Mouse (Mus musculus): ENCODE data around the gene Phykpl. TPM values are rescaled to one million over a fixed set of nuclear protein-coding genes. Genes with fewer than 3 reads are reported as not detected.
A peak's percentile ranks its signal among the peaks of the same experiment; 100 is the strongest.

Phykpl gene
- polyA plus RNA-seq, 1 experiment from 2014 or later = 16.9 TPM

- Histone ChIP-seq H3K27ac (0 out of 2 replicates have a peak overlapping the region, but pooled peaks have one; percentile 8), H3K9me3 (no peaks in the 10 kb centered on the region), H3K4me1 (replicated peaks) (peaks cover 9% of the 10 kb centered on the region), H3K4me3 (replicated peaks) (0 out of 2 replicates have a peak overlapping the region, but pooled peaks have one; percentile 12), H3K4me2 (peak overlapping the region; percentile 27; the same call in 1 of the 2 replicates), H3K9ac (replicated peaks) (no peak overlapping the region), H3K27me3 (no peaks in the 10 kb centered on the region), H3K36me3 (no peaks in the 10 kb centered on the region; the same call in 1 of the 2 replicates)
- 66% methylated on average over 9 of the region's 10 CpGs for WGBS
- ATAC-seq (ENCODE audit: insufficient number of reproducible peaks, insufficient read depth, low FRiP score, low TSS enrichment, low read depth) = no peak
These were observed 30.0 kb upstream of the Phykpl start for GRCm38 (mm10) chr11:51554590-51554989.

GRCm38 (mm10) chr11:51555066-51555465, 29.5 kb upstream of the Phykpl start:
- Histone ChIP-seq H3K36me3 (no peaks in the 10 kb centered on the region; the same call in 1 of the 2 replicates), H3K4me1 (replicated peaks) (peaks cover 9% of the 10 kb centered on the region), H3K27me3 (no peaks in the 10 kb centered on the region), H3K27ac (no peak overlapping the region), H3K4me3 (replicated peaks) (0 out of 2 replicates have a peak overlapping the region, but pooled peaks have one; percentile 12), H3K4me2 (0 out of 2 replicates have a peak overlapping the region, but pooled peaks have one; percentile 27), H3K9ac (replicated peaks) (no peak overlapping the region), H3K9me3 (no peaks in the 10 kb centered on the region)
- ATAC-seq (ENCODE audit: insufficient number of reproducible peaks, insufficient read depth, low FRiP score, low TSS enrichment, low read depth) = no peak
- 49% methylated on average over 2 of the region's 2 CpGs for WGBS

- no peak overlapping the region for H3K27ac ChIP-seq
- no peak overlapping the region for H3K9ac ChIP-seq (replicated peaks)
- no peaks in the 10 kb centered on the region for H3K27me3 ChIP-seq
- H3K36me3 ChIP-seq = peaks cover 5% of the 10 kb centered on the region
- H3K4me3 ChIP-seq (replicated peaks) = no peak overlapping the region
- no peaks in the 10 kb centered on the region for H3K4me1 ChIP-seq (replicated peaks)
- no peak overlapping the region for H3K4me2 ChIP-seq
- 87% methylated on average over 1 of the region's 1 CpGs for WGBS
- no peak for ATAC-seq (ENCODE audit: insufficient number of reproducible peaks, insufficient read depth, low FRiP score, low TSS enrichment, low read depth)
- no peaks in the 10 kb centered on the region for H3K9me3 ChIP-seq
These were observed 21.3 kb upstream of the Phykpl start for GRCm38 (mm10) chr11:51563276-51563675.

DNA sequence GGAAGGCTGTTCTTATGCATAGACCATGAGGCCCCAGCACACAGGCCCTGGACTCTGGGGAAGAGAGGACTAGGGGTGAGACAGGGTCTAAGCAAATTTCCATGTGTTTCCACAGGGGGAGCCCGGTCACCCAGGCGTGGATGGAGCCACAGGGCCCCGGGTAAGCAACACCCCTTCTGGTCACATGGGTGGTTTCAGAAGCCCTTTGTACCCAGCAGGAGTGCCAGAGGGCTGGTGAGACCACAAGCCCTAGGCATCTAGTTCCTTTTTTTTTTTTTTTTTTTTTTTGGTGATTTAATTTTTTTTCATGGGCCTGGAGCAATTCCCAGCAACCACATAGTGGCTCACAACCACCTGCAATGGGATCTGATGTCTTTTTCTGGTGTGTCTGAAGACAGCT, 19.5 kb upstream of the Phykpl start:
- peaks cover 5% of the 10 kb centered on the region for H3K36me3 ChIP-seq
- no peaks in the 10 kb centered on the region for H3K9me3 ChIP-seq
- H3K27ac ChIP-seq = no peak overlapping the region
- H3K27me3 ChIP-seq = no peaks in the 10 kb centered on the region
- H3K4me2 ChIP-seq = no peak overlapping the region
- no peak for ATAC-seq (ENCODE audit: insufficient number of reproducible peaks, insufficient read depth, low FRiP score, low TSS enrichment, low read depth)
- WGBS = 35% methylated on average over 3 of the region's 3 CpGs
- no peaks in the 10 kb centered on the region for H3K4me1 ChIP-seq (replicated peaks)
- no peak overlapping the region for H3K9ac ChIP-seq (replicated peaks)
- no peak overlapping the region for H3K4me3 ChIP-seq (replicated peaks)

GRCm38 (mm10) chr11:51565951-51566350, 18.6 kb upstream of the Phykpl start:
- WGBS = 84% methylated on average over 6 of the region's 6 CpGs
- H3K4me3 ChIP-seq (replicated peaks) = no peak overlapping the region
- no peaks in the 10 kb centered on the region for H3K9me3 ChIP-seq
- no peak overlapping the region for H3K4me2 ChIP-seq
- H3K27me3 ChIP-seq = no peaks in the 10 kb centered on the region
- no peaks in the 10 kb centered on the region for H3K4me1 ChIP-seq (replicated peaks)
- no peak overlapping the region for H3K9ac ChIP-seq (replicated peaks)
- ATAC-seq (ENCODE audit: insufficient number of reproducible peaks, insufficient read depth, low FRiP score, low TSS enrichment, low read depth) = no peak
- H3K36me3 ChIP-seq = peaks cover 5% of the 10 kb centered on the region
- H3K27ac ChIP-seq = no peak overlapping the region

- peaks cover 7% of the 10 kb centered on the region for H3K36me3 ChIP-seq
- peaks cover 5% of the 10 kb centered on the region; the same call in 1 of the 2 replicates for H3K4me1 ChIP-seq (replicated peaks)
- H3K27ac ChIP-seq = no peak overlapping the region
- H3K4me2 ChIP-seq = no peak overlapping the region
- ATAC-seq (ENCODE audit: insufficient number of reproducible peaks, insufficient read depth, low FRiP score, low TSS enrichment, low read depth) = no peak
- no peak overlapping the region for H3K9ac ChIP-seq (replicated peaks)
- H3K9me3 ChIP-seq = no peaks in the 10 kb centered on the region
- no peaks in the 10 kb centered on the region for H3K27me3 ChIP-seq
- WGBS = 91% methylated on average over 4 of the region's 4 CpGs
- no peak overlapping the region for H3K4me3 ChIP-seq (replicated peaks)
These were observed 15.8 kb upstream of the Phykpl start for GRCm38 (mm10) chr11:51568801-51569200.

DNA sequence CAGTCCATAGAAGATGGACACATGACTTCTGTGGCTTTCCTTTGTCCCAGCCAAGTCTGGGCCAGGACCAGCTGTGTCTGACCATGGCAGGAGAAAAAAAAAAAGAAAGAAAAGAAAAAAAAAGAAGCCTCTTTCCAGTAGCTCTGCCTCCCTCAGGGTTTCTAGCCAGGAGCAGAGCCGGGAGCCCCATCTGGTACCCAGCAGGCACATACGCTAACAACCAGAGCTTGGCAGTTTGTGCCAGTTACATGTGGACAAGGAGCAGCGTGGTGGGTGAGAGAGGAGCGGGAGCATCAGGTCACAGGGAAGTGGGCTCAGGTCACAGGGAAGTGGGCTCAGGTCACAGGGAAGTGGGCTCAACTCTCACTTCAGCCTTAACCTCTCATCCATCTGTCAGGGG, 8.1 kb upstream of the Phykpl start:
- Histone ChIP-seq H3K27ac (no peak overlapping the region), H3K9ac (replicated peaks) (no peak overlapping the region), H3K36me3 (0 out of 2 replicates have a peak, but pooled peaks cover 11% of the 10 kb centered on the region), H3K27me3 (no peaks in the 10 kb centered on the region), H3K4me3 (replicated peaks) (no peak overlapping the region), H3K4me2 (no peak overlapping the region), H3K9me3 (no peaks in the 10 kb centered on the region), H3K4me1 (replicated peaks) (peaks cover 8% of the 10 kb centered on the region; the same call in 1 of the 2 replicates)
- ATAC-seq (ENCODE audit: insufficient number of reproducible peaks, insufficient read depth, low FRiP score, low TSS enrichment, low read depth) = no peak
- 83% methylated on average over 4 of the region's 4 CpGs for WGBS

DNA sequence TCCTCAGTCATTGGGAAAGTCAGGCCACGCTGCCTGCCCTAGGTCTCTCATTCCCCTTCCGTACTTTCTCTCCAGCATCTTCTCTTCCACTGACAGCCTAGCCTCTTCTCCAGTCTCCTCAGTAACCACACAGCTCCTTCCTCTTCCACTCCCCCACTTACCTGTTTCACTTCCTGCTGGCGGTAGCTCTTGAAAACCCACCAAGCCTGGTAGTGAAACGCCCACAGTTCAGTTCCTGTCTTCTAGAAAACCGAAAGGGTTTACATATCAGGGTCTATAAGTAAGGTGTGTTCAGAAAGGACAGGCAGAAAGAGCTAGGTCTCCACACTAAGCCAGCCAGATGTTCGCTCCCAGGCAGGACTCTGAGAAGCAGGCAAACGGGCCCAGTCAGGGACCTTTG, 7.0 kb upstream of the Phykpl start:
- H3K27ac ChIP-seq = no peak overlapping the region
- no peak overlapping the region for H3K4me2 ChIP-seq
- no peak overlapping the region for H3K9ac ChIP-seq (replicated peaks)
- H3K4me3 ChIP-seq (replicated peaks) = no peak overlapping the region
- peaks cover 3% of the 10 kb centered on the region; the same call in 1 of the 2 replicates for H3K4me1 ChIP-seq (replicated peaks)
- H3K27me3 ChIP-seq = no peaks in the 10 kb centered on the region
- ATAC-seq (ENCODE audit: insufficient number of reproducible peaks, insufficient read depth, low FRiP score, low TSS enrichment, low read depth) = no peak
- 81% methylated on average over 7 of the region's 7 CpGs for WGBS
- no peaks in the 10 kb centered on the region for H3K9me3 ChIP-seq
- 0 out of 2 replicates have a peak, but pooled peaks cover 11% of the 10 kb centered on the region for H3K36me3 ChIP-seq

- H3K4me1 ChIP-seq (replicated peaks) = peaks cover 3% of the 10 kb centered on the region
- H3K27ac ChIP-seq = no peak overlapping the region
- 71% methylated on average over 4 of the region's 4 CpGs for WGBS
- H3K9ac ChIP-seq (replicated peaks) = no peak overlapping the region
- no peak for ATAC-seq (ENCODE audit: insufficient number of reproducible peaks, insufficient read depth, low FRiP score, low TSS enrichment, low read depth)
- no peaks in the 10 kb centered on the region for H3K27me3 ChIP-seq
- no peak overlapping the region for H3K4me3 ChIP-seq (replicated peaks)
- H3K9me3 ChIP-seq = no peaks in the 10 kb centered on the region
- no peak overlapping the region for H3K4me2 ChIP-seq
- H3K36me3 ChIP-seq = 0 out of 2 replicates have a peak, but pooled peaks cover 6% of the 10 kb centered on the region
These were observed 5.5 kb upstream of the Phykpl start for GRCm38 (mm10) chr11:51579024-51579423.

- no peak overlapping the region for H3K9ac ChIP-seq (replicated peaks)
- no peak overlapping the region for H3K27ac ChIP-seq
- no peak overlapping the region for H3K4me2 ChIP-seq
- no peaks in the 10 kb centered on the region for H3K9me3 ChIP-seq
- no peak overlapping the region for H3K4me3 ChIP-seq (replicated peaks)
- H3K36me3 ChIP-seq = peaks cover 22% of the 10 kb centered on the region
- H3K27me3 ChIP-seq = no peaks in the 10 kb centered on the region
- 17% methylated on average over 8 of the region's 8 CpGs for WGBS
- H3K4me1 ChIP-seq (replicated peaks) = peaks cover 13% of the 10 kb centered on the region
- no peak for ATAC-seq (ENCODE audit: insufficient number of reproducible peaks, insufficient read depth, low FRiP score, low TSS enrichment, low read depth)
These were observed 1.8 kb upstream of the Phykpl start for GRCm38 (mm10) chr11:51582713-51583112.

DNA sequence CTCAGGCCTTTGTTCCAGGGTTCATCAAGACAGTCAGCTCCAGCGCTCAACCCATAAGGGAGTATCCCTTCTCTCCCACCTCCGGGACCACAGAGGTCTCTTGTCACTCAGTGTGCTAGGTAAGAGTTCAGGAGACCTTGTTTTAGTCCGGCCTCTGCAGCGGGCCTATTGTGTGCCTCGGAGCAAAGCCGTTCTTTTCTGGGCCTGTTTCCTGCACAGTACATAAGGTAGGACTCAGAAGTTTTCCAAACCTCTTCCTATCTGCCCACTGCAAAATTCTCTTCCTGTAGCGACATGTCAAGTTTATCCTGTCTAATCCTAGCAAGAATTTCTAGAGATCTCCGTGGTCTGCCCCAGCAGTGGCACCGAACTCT, 513 bp upstream of the Phykpl start:
- WGBS = 24% methylated on average over 9 of the region's 9 CpGs
- Histone ChIP-seq H3K9ac (replicated peaks) (peak overlapping the region; percentile 78), H3K4me3 (replicated peaks) (peak overlapping the region; percentile 70), H3K36me3 (peaks cover 36% of the 10 kb centered on the region), H3K27ac (peak overlapping the region; percentile 93), H3K9me3 (0 out of 2 replicates have a peak, but pooled peaks cover 3% of the 10 kb centered on the region), H3K4me1 (replicated peaks) (peaks cover 10% of the 10 kb centered on the region), H3K27me3 (no peaks in the 10 kb centered on the region), H3K4me2 (peak overlapping the region; percentile 83)
- ATAC-seq (ENCODE audit: insufficient number of reproducible peaks, insufficient read depth, low FRiP score, low TSS enrichment, low read depth) = no peak
